Mouse (Mus musculus) myocyte (in vitro differentiated cells): ENCODE measurements around the gene Ldhal6b.

Experiments used
- E2F4 ChIP-seq: IDR thresholded peaks from one replicate; pipeline ENCODE4 v1.6.1; 2011; ENCODE audit warnings: mild to moderate bottlenecking, control low read depth, moderate library complexity; ENCODE audit not compliant: insufficient read depth
- POLR2A ChIP-seq: IDR thresholded peaks from one replicate; pipeline ENCODE4 v1.6.1; 2011; ENCODE audit warnings: low read depth, mild to moderate bottlenecking, control low read depth, moderate library complexity; ENCODE audit not compliant: insufficient read length
- POLR2AphosphoS2 ChIP-seq: IDR thresholded peaks from one replicate; pipeline ENCODE4 v1.6.1; 2011; ENCODE audit warnings: low read depth, control low read depth; ENCODE audit not compliant: insufficient read length
- USF1 ChIP-seq: IDR thresholded peaks from one replicate; pipeline ENCODE4 v1.6.1; 2011; ENCODE audit warnings: low read depth, mild to moderate bottlenecking, control low read depth, moderate library complexity

DNA sequence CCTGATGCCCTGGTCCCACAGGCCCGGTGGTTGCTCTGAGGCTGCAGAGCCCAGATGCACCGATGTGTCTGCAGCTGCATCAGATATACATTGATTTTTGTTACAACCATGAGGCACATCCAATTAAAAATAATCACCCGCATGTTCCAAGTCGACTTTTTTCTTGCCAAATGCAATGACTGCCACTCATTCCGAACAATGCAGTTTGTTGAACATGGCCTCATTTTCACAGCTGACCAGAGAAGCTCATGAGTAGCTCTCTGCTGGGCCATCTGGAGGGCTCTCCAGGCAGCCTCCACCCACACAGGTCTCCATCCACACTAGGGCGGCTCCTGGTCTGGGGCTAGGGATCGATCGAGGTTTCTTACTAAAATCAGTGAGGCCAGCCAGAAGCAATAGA, 45.6 kb downstream of the Ldhal6b start:
- TF ChIP-seq E2F4 (no peak), USF1 (no peak), POLR2A (no peak), POLR2AphosphoS2 (no peak)
